Mouse (Mus musculus) spleen, adult 2 months (tissue): Measurements from ENCODE around the gene Primpol. TPM values are rescaled to one million over a fixed set of nuclear protein-coding genes. Genes with fewer than 3 reads are reported as not detected.

Experiments
- DNase-seq, 2 experiments: peaks; one replicate each; pipeline versions ENCODE4 v3.0.0 to v3.0.0-alpha.2; 2012 to 2021; ENCODE audit warnings: low spot score in 2 of 2, low read depth in 1 of 2
- H3K27ac ChIP-seq: fragments of 200-500 bp; 2 replicates; pipeline ENCODE4 v1.5.1; 2012; ENCODE audit warnings: low read length, inconsistent platforms; ENCODE audit not compliant: insufficient read depth
- H3K27me3 ChIP-seq: fragments of 200-500 bp; 2 replicates; pipeline ENCODE4 v1.6.1; 2012; ENCODE audit warnings: mild to moderate bottlenecking, moderate library complexity, low read length, inconsistent platforms; ENCODE audit not compliant: control insufficient read depth, insufficient read depth
- H3K36me3 ChIP-seq: fragments of 200-500 bp; 2 replicates; pipeline ENCODE4 v1.6.1; 2012; ENCODE audit warnings: mild to moderate bottlenecking, low read length, inconsistent platforms; ENCODE audit not compliant: control insufficient read depth, insufficient read depth
- H3K4me1 ChIP-seq: fragments of 200-500 bp; 2 replicates; pipeline ENCODE4 v1.6.1; 2011; ENCODE audit warnings: inconsistent platforms; ENCODE audit not compliant: control insufficient read depth, insufficient read depth, insufficient read length
- H3K4me3 ChIP-seq: fragments of 200-500 bp; 2 replicates; pipeline ENCODE4 v1.5.1; 2011; ENCODE audit warnings: mild to moderate bottlenecking, inconsistent platforms; ENCODE audit not compliant: insufficient read depth, insufficient read length; ENCODE audit errors: extremely low read depth
- CTCF ChIP-seq: fragments of 200-500 bp; IDR thresholded peaks from 2 replicates; pipeline ENCODE4 v1.5.1; 2011; ENCODE audit warnings: mild to moderate bottlenecking, inconsistent platforms; ENCODE audit not compliant: insufficient read depth, insufficient read length, insufficient replicate concordance; ENCODE audit errors: extremely low read depth
- POLR2A ChIP-seq: fragments of 200-500 bp; IDR thresholded peaks from 2 replicates; pipeline ENCODE4 v1.6.1; 2011; ENCODE audit warnings: low read depth, low read length, inconsistent platforms
- WGBS: fragments of 180-500 bp; shearing (Covaris S2); methylation state at CpG from one replicate; pipeline ENCODE4 v1.1.7; 2018; 5-methylcytosine and 5-hydroxymethylcytosine counted together
- polyA plus RNA-seq: library from polyadenylated mRNA; depleted of rRNA; stranded (reverse); fragments of >200 nt; gene quantifications from 2 replicates; pipeline ENCODE4 v1.2.3, GENCODE M21; 2012

Gene Primpol
- polyA plus RNA-seq, 1 experiment, result 2.5 TPM

DNA sequence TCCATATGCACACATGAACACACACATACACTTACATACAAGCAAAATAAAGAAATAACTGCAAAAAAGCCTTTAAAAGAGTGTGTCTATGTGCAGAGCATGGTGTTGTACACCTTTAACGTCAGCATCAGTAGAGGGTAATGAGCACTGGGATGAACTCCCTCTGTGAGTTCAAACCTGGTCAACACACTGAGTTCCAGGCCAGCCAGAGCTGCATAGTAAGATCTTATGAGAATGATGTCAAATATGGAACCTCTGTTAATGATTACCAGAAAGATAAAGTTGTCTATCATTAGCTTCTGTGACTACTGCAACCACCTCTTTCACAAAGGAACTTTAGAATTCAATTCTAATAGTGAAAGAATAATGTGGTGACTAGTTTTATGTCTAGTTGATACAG is 10.1 kb downstream of the Primpol start:
- Histone ChIP-seq H3K4me1 (no peaks in the 10 kb centered on the region), H3K36me3 (peaks cover 20% of the 10 kb centered on the region), H3K4me3 (no peak overlapping the region), H3K27ac (no peak overlapping the region), H3K27me3 (no peaks in the 10 kb centered on the region)
- WGBS, result 93% methylated on average over 1 of the region's 1 CpGs
- TF ChIP-seq CTCF (no peak), POLR2A (no peak)
- DNase-seq, result no peak

- Histone ChIP-seq H3K27me3 (no peaks in the 10 kb centered on the region), H3K36me3 (peaks cover 19% of the 10 kb centered on the region), H3K27ac (no peak overlapping the region), H3K4me1 (no peaks in the 10 kb centered on the region), H3K4me3 (no peak overlapping the region)
- WGBS, result 98% methylated on average over 5 of the region's 5 CpGs
- TF ChIP-seq POLR2A, result no peak
- no peak for TF ChIP-seq CTCF
- DNase-seq, result no peak
Measured at GRCm38 (mm10) chr8:46603587-46603986, 13.4 kb downstream of the Primpol start.

GRCm38 (mm10) chr8:46600959-46601707 is 15.9 kb downstream of the Primpol start:
- no peak overlapping the region for H3K4me3 ChIP-seq
- TF ChIP-seq POLR2A (no peak), CTCF (no peak)
- no peak overlapping the region for H3K27ac ChIP-seq
- H3K27me3 ChIP-seq, result no peaks in the 10 kb centered on the region
- no peaks in the 10 kb centered on the region for H3K4me1 ChIP-seq
- H3K36me3 ChIP-seq, result peaks cover 16% of the 10 kb centered on the region
- no peak for DNase-seq
- 71% methylated on average over 10 of the region's 10 CpGs for WGBS

- no peaks in the 10 kb centered on the region for H3K27me3 ChIP-seq
- no peak overlapping the region for H3K4me3 ChIP-seq
- H3K4me1 ChIP-seq, result peaks cover 6% of the 10 kb centered on the region; the same call in 1 of the 2 replicates
- no peak overlapping the region for H3K27ac ChIP-seq
- WGBS, result 87% methylated on average over 7 of the region's 7 CpGs
- no peak for TF ChIP-seq CTCF
- TF ChIP-seq POLR2A, result no peak
- H3K36me3 ChIP-seq, result peaks cover 10% of the 10 kb centered on the region
- DNase-seq, result no peak
Measured at GRCm38 (mm10) chr8:46599314-46599904, 17.6 kb downstream of the Primpol start.

DNA sequence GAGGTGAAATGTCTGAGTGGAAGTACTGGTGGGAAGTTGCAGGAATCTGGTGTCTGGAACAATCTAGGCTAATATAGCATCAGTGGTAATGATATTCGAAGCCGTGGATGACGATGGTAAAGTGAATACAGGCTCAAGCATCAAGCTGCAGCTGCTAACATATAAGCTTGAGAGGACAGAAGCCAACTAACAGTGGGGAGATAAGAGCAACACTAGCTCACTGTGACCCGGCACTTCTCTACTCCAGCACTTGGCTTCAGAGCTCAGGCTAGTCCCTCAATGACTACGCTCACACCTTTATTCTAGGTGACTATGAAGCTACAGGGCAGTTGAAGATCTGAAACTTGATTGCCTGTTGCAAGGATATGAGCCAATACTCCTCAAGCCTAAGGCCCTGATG is 18.3 kb downstream of the Primpol start:
- Histone ChIP-seq H3K27ac (no peak overlapping the region), H3K4me3 (no peak overlapping the region), H3K27me3 (no peaks in the 10 kb centered on the region), H3K36me3 (peaks cover 11% of the 10 kb centered on the region), H3K4me1 (peaks cover 6% of the 10 kb centered on the region; the same call in 1 of the 2 replicates)
- 89% methylated on average over 5 of the region's 5 CpGs for WGBS
- no peak for TF ChIP-seq CTCF
- TF ChIP-seq POLR2A, result no peak
- DNase-seq, result no peak

DNA sequence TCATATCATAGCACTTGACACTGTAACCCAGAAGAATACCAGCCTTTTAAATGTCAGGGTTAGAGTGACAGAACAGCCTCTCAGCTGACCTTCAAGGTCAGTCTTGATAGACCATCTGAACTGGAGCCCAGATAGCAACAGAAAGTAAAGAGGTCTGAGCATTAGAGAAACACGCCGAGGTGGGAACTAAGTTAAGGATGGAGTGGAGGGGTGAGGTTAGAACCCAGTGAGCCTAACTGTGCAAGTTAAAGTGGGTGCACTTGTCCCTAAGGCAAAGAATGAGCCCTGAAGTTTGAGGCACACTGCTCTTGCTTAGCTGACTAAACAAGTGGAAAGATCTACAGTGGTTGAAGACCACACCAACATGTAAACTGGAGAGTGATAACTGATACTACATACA is 18.9 kb downstream of the Primpol start:
- WGBS, result 90% methylated on average over 2 of the region's 2 CpGs
- Histone ChIP-seq H3K4me1 (peaks cover 6% of the 10 kb centered on the region; the same call in 1 of the 2 replicates), H3K4me3 (no peak overlapping the region), H3K27me3 (no peaks in the 10 kb centered on the region), H3K27ac (no peak overlapping the region), H3K36me3 (peaks cover 9% of the 10 kb centered on the region; the same call in 1 of the 2 replicates)
- TF ChIP-seq CTCF, result no peak
- no peak for TF ChIP-seq POLR2A
- DNase-seq, result no peak

DNA sequence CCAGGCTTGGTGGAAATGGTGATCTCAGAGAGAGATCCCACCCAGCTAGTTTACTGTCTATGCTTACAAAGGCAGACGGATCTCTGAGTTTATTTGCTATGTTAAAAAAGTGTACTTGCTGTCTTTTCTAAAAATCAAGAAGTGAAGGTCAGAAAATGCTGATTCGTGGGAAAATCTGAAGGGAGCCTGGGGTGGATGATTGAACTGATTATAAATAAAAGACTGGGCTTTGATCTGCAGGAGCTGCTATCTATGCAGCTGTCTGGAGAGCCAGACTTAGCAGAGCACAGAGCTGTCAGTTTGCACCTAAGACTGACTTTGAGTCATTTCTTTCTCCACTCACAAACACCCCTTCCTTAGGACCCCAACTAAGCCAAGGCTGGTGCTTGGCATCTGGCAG is 19.6 kb downstream of the Primpol start:
- 78% methylated on average over 2 of the region's 2 CpGs for WGBS
- no peak overlapping the region for H3K4me3 ChIP-seq
- H3K27ac ChIP-seq, result no peak overlapping the region
- peaks cover 9% of the 10 kb centered on the region; the same call in 1 of the 2 replicates for H3K36me3 ChIP-seq
- no peak for DNase-seq
- peaks cover 6% of the 10 kb centered on the region; the same call in 1 of the 2 replicates for H3K4me1 ChIP-seq
- TF ChIP-seq POLR2A (no peak), CTCF (no peak)
- no peaks in the 10 kb centered on the region for H3K27me3 ChIP-seq
